ENCODE assay signal across 9 mouse cellular contexts in genomic region chr17:35813245-35813647, GRCm38 (mm10). TPM values are rescaled to one million over a fixed set of nuclear protein-coding genes. Genes with fewer than 3 reads are reported as not detected.
DNase-seq lines count a peak whose midpoint lies in the region; ATAC-seq and TF ChIP-seq lines count a peak whose summit lies in the region.
"Had no signal": no experiment of that assay in that cellular context is flagged by ENCODE, and none has a peak within 500 bp of the region (broad histone marks: within the 10 kb centered on the region; RNA-seq: fewer than 3 reads in every experiment).

No protein-coding gene starts in this region.

- no peaks in the 10 kb centered on the region for H3K9me3 ChIP-seq in limb, embryonic 13.5 days
- H3K9me3 ChIP-seq: neural tube, embryonic 12.5 days had no signal

- no peaks in the 10 kb centered on the region for H3K79me2 ChIP-seq in myocyte (ENCODE audit: control insufficient read depth, insufficient read depth)

- ATAC-seq in hematopoietic stem cell, adult 5-6 weeks (replicated peaks in 1 of 2; ENCODE audit: insufficient read depth in 1 of 2, low FRiP score in 2 of 2, low TSS enrichment in 1 of 2, low read depth in 1 of 2, poor library complexity in 2 of 2, severe bottlenecking in 2 of 2): peak; percentile 80 to 84
- peak; percentile 75 for ATAC-seq in limb, embryonic 13.5 days (ENCODE audit: low FRiP score, low read depth)
- no peak for ATAC-seq in inflammation-experienced regulatory T-cells, adult 6 months

- H3K27me3 ChIP-seq in limb, embryonic 13.5 days: no peaks in the 10 kb centered on the region
- no peaks in the 10 kb centered on the region for H3K27me3 ChIP-seq in myocyte (ENCODE audit: control insufficient read depth, insufficient read depth, insufficient read length)
- H3K27me3 ChIP-seq: neural tube, embryonic 12.5 days had no signal

- 30% methylated on average over 7 of the region's 7 CpGs for WGBS in limb, embryonic 13.5 days

- DNase-seq in left cerebral cortex, postnatal 10 days (ENCODE audit: extremely low spot score in 1 of 2, low spot score in 2 of 2): peak; percentile 59 to 94
- DNase-seq in left cerebral cortex, adult 11 months (ENCODE audit: low spot score): no peak
- peak; percentile 96 to 98 for DNase-seq in adrenal gland, adult (ENCODE audit: inconsistent age in 2 of 2, low spot score in 1 of 2)
- DNase-seq in frontal cortex, postnatal 10 days (ENCODE audit: low spot score in 2 of 2): peak; percentile 60 to 72

- 0 out of 2 replicates have a peak overlapping the region, but pooled peaks have one; percentile 3 for H3K4me2 ChIP-seq in limb, embryonic 13.5 days (replicated peaks)
- peak overlapping the region; percentile 80 for H3K4me2 ChIP-seq in myocyte (ENCODE audit: low read depth)
- H3K4me2 ChIP-seq: neural tube, embryonic 12.5 days had no signal

- intact Hi-C loops in left cerebral cortex, postnatal 10 days (cut with DNase I): no loop called here

- no peak for TF ChIP-seq POLR2A in myocyte (IDR thresholded peaks at IDR 0.05; ENCODE audit: insufficient read length, low read depth)

- no peak overlapping the region for H3ac ChIP-seq in myocyte (ENCODE audit: control insufficient read depth, insufficient read length)

- H3K9ac ChIP-seq in limb, embryonic 13.5 days: no peak overlapping the region
- H3K9ac ChIP-seq: neural tube, embryonic 12.5 days had no signal

- peaks cover 50% of the 10 kb centered on the region for H3K4me1 ChIP-seq in limb, embryonic 13.5 days

- peak overlapping the region; percentile 81 for H3K27ac ChIP-seq in limb, embryonic 13.5 days
- H3K27ac ChIP-seq: neural tube, embryonic 12.5 days had no signal

- H3K4me3 ChIP-seq in limb, embryonic 13.5 days: no peak overlapping the region
- peak overlapping the region; percentile 1 for H3K4me3 ChIP-seq in myocyte
- H3K4me3 ChIP-seq: neural tube, embryonic 12.5 days had no signal

- H3K36me3 ChIP-seq in limb, embryonic 13.5 days: no peaks in the 10 kb centered on the region
- H3K36me3 ChIP-seq in myocyte (ENCODE audit: control insufficient read depth, insufficient read depth): no peaks in the 10 kb centered on the region
- H3K36me3 ChIP-seq: neural tube, embryonic 12.5 days had no signal

TF ChIP-seq in myocyte, 11 proteins besides CTCF, POLR2A, EP300 and RAD21:
- TF ChIP-seq MYOD1 (IDR thresholded peaks at IDR 0.05; ENCODE audit: control insufficient read depth in 1 of 3, insufficient read length in 2 of 3, low read depth in 2 of 3) (peak in 1 of 3 experiments; percentile 16), MYOG (IDR thresholded peaks at IDR 0.05; ENCODE audit: control insufficient read depth in 1 of 3, insufficient read depth in 1 of 3, insufficient read length in 2 of 3, low read depth in 2 of 3) (peak in 1 of 3 experiments; percentile 19), CEBPB (IDR thresholded peaks at IDR 0.05; ENCODE audit: insufficient read depth, poor library complexity, severe bottlenecking) (peak; percentile 35; the same call in 1 of the 2 replicates), REST (IDR thresholded peaks at IDR 0.05; ENCODE audit: insufficient read depth, insufficient read length) (no peak), USF1 (IDR thresholded peaks at IDR 0.05; ENCODE audit: low read depth) (peak; percentile 90), SRF (IDR thresholded peaks at IDR 0.05; ENCODE audit: control insufficient read depth, insufficient read length, low read depth) (peak; percentile 78)

RNA-seq across cellular contexts. Expression of gene Ier3, which starts 8.2 kb away (rescaled TPM):
- 1 to 10 TPM; 5.4 to 5.8 TPM for total RNA-seq in left cerebral cortex, postnatal 10 days (2021)
- 128 and 182 TPM in 2 replicates for total RNA-seq in hematopoietic stem cell, adult 5-6 weeks (2017)
- polyA plus RNA-seq in limb, embryonic 13.5 days (2015; fragmentation: Nextera tagmentation; extraction: Ambion mirVana): 13.7 and 14.7 TPM in 2 replicates
- polyA plus RNA-seq in myocyte (2012; fragmentation: generic; extraction: Trizol): 45.1 TPM
- 10 to 100 TPM in 1 of 3 experiments, 1 to 10 TPM in 1, under 1 TPM in 1; 0.54 to 11.8 (median 1.3) TPM for polyA plus RNA-seq in inflammation-experienced regulatory T-cells, adult 6 months (2017; shearing (Covaris generic))

RNA-seq across cellular contexts. Expression of gene Flot1, which starts 9.8 kb away (rescaled TPM):
- total RNA-seq in left cerebral cortex, postnatal 10 days (2021): 100 to 1,000 TPM; 171 to 178 TPM
- 134 and 140 TPM in 2 replicates for total RNA-seq in hematopoietic stem cell, adult 5-6 weeks (2017)
- polyA plus RNA-seq in limb, embryonic 13.5 days (2015; fragmentation: Nextera tagmentation; extraction: Ambion mirVana): 50.2 and 57.5 TPM in 2 replicates
- 107 TPM for polyA plus RNA-seq in myocyte (2012; fragmentation: generic; extraction: Trizol)
- 10 to 100 TPM; 20.5 to 31.1 (median 28.1) TPM for polyA plus RNA-seq in inflammation-experienced regulatory T-cells, adult 6 months (2017; shearing (Covaris generic))

RNA-seq across cellular contexts. Expression of gene Tubb5, which starts 24.9 kb away (rescaled TPM):
- total RNA-seq in left cerebral cortex, postnatal 10 days (2021): 1,000 to 10,000 TPM; 1,429 to 1,573 TPM
- total RNA-seq in hematopoietic stem cell, adult 5-6 weeks (2017): 873 and 988 TPM in 2 replicates
- polyA plus RNA-seq in limb, embryonic 13.5 days (2015; fragmentation: Nextera tagmentation; extraction: Ambion mirVana): 1,168 and 1,170 TPM in 2 replicates
- polyA plus RNA-seq in myocyte (2012; fragmentation: generic; extraction: Trizol): 692 TPM
- 100 to 1,000 TPM; 404 to 882 (median 514) TPM for polyA plus RNA-seq in inflammation-experienced regulatory T-cells, adult 6 months (2017; shearing (Covaris generic))

RNA-seq across cellular contexts. Expression of gene Mdc1, which starts 28.1 kb away (rescaled TPM):
- 10 to 100 TPM; 12.5 to 19.1 TPM for total RNA-seq in left cerebral cortex, postnatal 10 days (2021)
- total RNA-seq in hematopoietic stem cell, adult 5-6 weeks (2017): 26.0 and 40.0 TPM in 2 replicates
- polyA plus RNA-seq in limb, embryonic 13.5 days (2015; fragmentation: Nextera tagmentation; extraction: Ambion mirVana): 13.5 and 15.5 TPM in 2 replicates
- polyA plus RNA-seq in myocyte (2012; fragmentation: generic; extraction: Trizol): 7.0 TPM
- polyA plus RNA-seq in inflammation-experienced regulatory T-cells, adult 6 months (2017; shearing (Covaris generic)): 10 to 100 TPM in 1 of 3 experiments, 1 to 10 TPM in 2; 6.1 to 10.7 (median 7.1) TPM

RNA-seq across cellular contexts. Expression of gene Nrm, which starts 47.9 kb away (rescaled TPM):
- total RNA-seq in left cerebral cortex, postnatal 10 days (2021): 10 to 100 TPM in 1 of 2 experiments, 1 to 10 TPM in 1; 6.0 to 11.8 TPM
- total RNA-seq in hematopoietic stem cell, adult 5-6 weeks (2017): 53.1 and 73.0 TPM in 2 replicates
- 54.9 and 55.1 TPM in 2 replicates for polyA plus RNA-seq in limb, embryonic 13.5 days (2015; fragmentation: Nextera tagmentation; extraction: Ambion mirVana)
- 18.5 TPM for polyA plus RNA-seq in myocyte (2012; fragmentation: generic; extraction: Trizol)
- polyA plus RNA-seq in inflammation-experienced regulatory T-cells, adult 6 months (2017; shearing (Covaris generic)): 10 to 100 TPM; 25.4 to 64.8 (median 27.4) TPM
